Mouse (Mus musculus): ENCODE data around the gene Sncg.

DNA sequence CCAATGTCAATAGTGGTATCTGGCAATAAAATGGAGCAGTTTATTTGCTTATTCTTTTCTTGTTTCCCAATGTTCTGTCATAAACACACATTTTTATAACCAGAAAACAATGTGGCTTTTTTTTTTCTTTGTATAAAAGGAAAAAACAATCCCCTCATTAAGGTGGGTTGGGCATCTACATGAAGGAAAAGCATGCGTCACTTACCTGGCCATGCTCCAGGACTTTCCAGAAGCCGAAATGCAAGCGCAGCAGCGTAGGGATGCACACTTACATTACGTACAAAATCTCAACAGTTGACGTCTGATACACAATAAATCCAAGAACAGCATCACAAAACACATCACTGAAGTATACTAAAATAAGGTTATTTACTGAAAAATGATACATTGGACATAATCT is 36.1 kb upstream of the Sncg start:
- TF ChIP-seq CTCF (IDR thresholded peaks at IDR 0.05; ENCODE audit: low read depth) (no peak), EP300 (optimal IDR thresholded peaks at IDR 0.05) (no peak)

Data from stomach, postnatal 0 days (tissue).